Comparison of ENCODE assay signal across 19 mouse cellular contexts in the genomic region with DNA sequence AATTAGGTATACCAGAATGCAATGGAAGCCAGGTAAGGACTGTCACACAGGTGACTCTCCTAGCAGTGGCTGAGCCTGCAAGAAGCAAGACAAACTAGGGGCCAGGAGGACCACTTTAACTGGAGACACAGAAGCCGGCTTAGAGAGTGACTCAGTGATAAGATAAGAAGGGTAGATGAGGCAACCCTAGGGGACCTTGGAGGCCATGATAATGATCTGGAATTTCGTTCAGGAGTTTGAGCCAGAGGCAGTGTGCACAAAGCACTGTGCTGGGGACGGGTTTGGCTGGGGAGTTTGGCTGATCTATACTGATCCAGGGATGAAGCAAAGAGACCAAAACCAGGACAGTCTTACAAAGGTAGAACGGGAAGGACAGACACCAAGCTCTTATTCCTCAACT. TPM values are rescaled to one million over a fixed set of nuclear protein-coding genes. Genes with fewer than 3 reads are reported as not detected.
A peak's percentile ranks its signal among the peaks of the same experiment; 100 is the strongest.
DNase-seq lines count a peak whose midpoint lies in the region; ATAC-seq and TF ChIP-seq lines count a peak whose summit lies in the region.
"Had no signal": no experiment of that assay in that cellular context is flagged by ENCODE, and none has a peak within 500 bp of the region (broad histone marks: within the 10 kb centered on the region; RNA-seq: fewer than 3 reads in every experiment).

No protein-coding gene starts in this region.

- TF ChIP-seq CTCF in intestine, postnatal 0 days (IDR thresholded peaks at IDR 0.05; ENCODE audit: low read depth): no peak
- TF ChIP-seq CTCF in lung, adult 2 months (IDR thresholded peaks at IDR 0.05; ENCODE audit: insufficient read depth, low read length): no peak

- 65% methylated on average over 4 of the region's 4 CpGs for WGBS in intestine, embryonic 15.5 days
- 44% methylated on average over 4 of the region's 4 CpGs for WGBS in intestine, postnatal 0 days
- 65% methylated on average over 4 of the region's 4 CpGs for WGBS in lung, adult 2 months

- 0 out of 2 replicates have a peak, but pooled peaks cover 6% of the 10 kb centered on the region for H3K4me1 ChIP-seq in intestine, embryonic 15.5 days (replicated peaks)
- peaks cover 4% of the 10 kb centered on the region; the same call in 1 of the 2 replicates for H3K4me1 ChIP-seq in intestine, postnatal 0 days (replicated peaks; ENCODE audit: control insufficient read depth, insufficient read depth, low read length)
- H3K4me1 ChIP-seq in lung, adult 2 months (ENCODE audit: control insufficient read depth, insufficient read depth, low read length): peaks cover 4% of the 10 kb centered on the region; the same call in 1 of the 2 replicates
- H3K4me1 ChIP-seq: hindbrain, embryonic 12.5 days; hindbrain, embryonic 15.5 days had no signal

- H3K36me3 ChIP-seq in intestine, embryonic 15.5 days: no peaks in the 10 kb centered on the region
- no peaks in the 10 kb centered on the region for H3K36me3 ChIP-seq in intestine, postnatal 0 days (ENCODE audit: control insufficient read depth, insufficient read depth)
- H3K36me3 ChIP-seq: hindbrain, embryonic 12.5 days; hindbrain, embryonic 15.5 days had no signal

- no peak for TF ChIP-seq POLR2A in lung, adult 2 months (IDR thresholded peaks at IDR 0.05; ENCODE audit: borderline replicate concordance, extremely low read depth, low read depth, low read length)

- DNase-seq in adrenal gland, adult (ENCODE audit: inconsistent age in 2 of 2, low spot score in 1 of 2): peak; percentile 58 to 78
- DNase-seq in adrenal gland, postnatal 4 days (ENCODE audit: low spot score in 2 of 2): no peak
- peak; percentile 40 to 42 for DNase-seq in adrenal gland, postnatal 36 days
- no peak for DNase-seq in lung, adult 2 months
- no peak for DNase-seq in right cerebral cortex, adult 2 months (ENCODE audit: low spot score in 2 of 2)
- DNase-seq: cerebellum, adult 18-20 months; cerebellum, adult 9-10 months; cerebellum, postnatal 14 days; forebrain, postnatal 0 days; gastrocnemius, adult 2 months; gastrocnemius, postnatal 14 days; heart, adult 11 months had no signal

- no peaks in the 10 kb centered on the region for H3K27me3 ChIP-seq in intestine, embryonic 15.5 days (replicated peaks)
- H3K27me3 ChIP-seq in intestine, postnatal 0 days (replicated peaks; ENCODE audit: control insufficient read depth, insufficient read depth, low read length): no peaks in the 10 kb centered on the region
- H3K27me3 ChIP-seq: hindbrain, embryonic 12.5 days; hindbrain, embryonic 15.5 days had no signal

- H3K4me2 ChIP-seq in intestine, embryonic 15.5 days (replicated peaks): no peak overlapping the region
- no peak overlapping the region for H3K4me2 ChIP-seq in intestine, postnatal 0 days (replicated peaks; ENCODE audit: low read depth)
- H3K4me2 ChIP-seq: heart, embryonic 11.5 days; hindbrain, embryonic 12.5 days; hindbrain, embryonic 15.5 days had no signal

- no peak overlapping the region for H3K4me3 ChIP-seq in intestine, embryonic 15.5 days (replicated peaks)
- H3K4me3 ChIP-seq in intestine, postnatal 0 days (ENCODE audit: low read depth, low read length): no peak overlapping the region
- no peak overlapping the region for H3K4me3 ChIP-seq in lung, adult 2 months (replicated peaks; ENCODE audit: extremely low read depth, low read depth, low read length)
- H3K4me3 ChIP-seq: gastrocnemius, adult 2 months; hindbrain, embryonic 12.5 days; hindbrain, embryonic 15.5 days had no signal

- H3K9ac ChIP-seq in intestine, embryonic 15.5 days: no peak overlapping the region
- H3K9ac ChIP-seq in intestine, postnatal 0 days (ENCODE audit: low read depth, low read length): no peak overlapping the region
- H3K9ac ChIP-seq: forebrain, postnatal 0 days; hindbrain, embryonic 12.5 days; hindbrain, embryonic 15.5 days had no signal

- no peak overlapping the region for H3K27ac ChIP-seq in intestine, embryonic 15.5 days
- no peak overlapping the region for H3K27ac ChIP-seq in intestine, postnatal 0 days (ENCODE audit: low read depth, low read length)
- H3K27ac ChIP-seq: gastrocnemius, adult 2 months; hindbrain, embryonic 12.5 days; hindbrain, embryonic 15.5 days had no signal

- no peaks in the 10 kb centered on the region for H3K9me3 ChIP-seq in intestine, embryonic 15.5 days
- 0 out of 2 replicates have a peak, but pooled peaks cover 4% of the 10 kb centered on the region for H3K9me3 ChIP-seq in intestine, postnatal 0 days (ENCODE audit: control insufficient read depth)
- H3K9me3 ChIP-seq: hindbrain, embryonic 12.5 days; hindbrain, embryonic 15.5 days had no signal

- peak; percentile 49; the same call in 1 of the 2 replicates for ATAC-seq in intestine, embryonic 15.5 days
- ATAC-seq in intestine, postnatal 0 days: no peak
- ATAC-seq: activated CD4-positive, CD25-positive, alpha-beta regulatory T cell, adult 4 months; forebrain, embryonic 14.5 days; forebrain, postnatal 0 days had no signal

RNA-seq across cellular contexts. Expression of gene Fzd5, which starts 24.1 kb away (rescaled TPM):
- total RNA-seq in adrenal gland, postnatal 4 days (2021): 10 to 100 TPM; 29.5 to 29.7 TPM
- polyA plus RNA-seq in intestine, embryonic 15.5 days (2015; fragmentation: Nextera tagmentation; extraction: Ambion mirVana): 7.1 and 8.0 TPM in 2 replicates
- 4.7 and 5.6 TPM in 2 replicates for polyA plus RNA-seq in intestine, postnatal 0 days (2015; fragmentation: Nextera tagmentation; extraction: Ambion mirVana)
- total RNA-seq in adrenal gland, postnatal 36 days (2021): 10 to 100 TPM; 15.5 to 21.0 TPM
- 28.2 and 30.9 TPM in 2 replicates for polyA plus RNA-seq in lung, adult 2 months (2012; rRNA removed)

Comparison
In these comparisons a context has a peak if more than half of its experiments do, and no peak if none do; other contexts are left out.
1. DNase-seq: peak in adrenal gland, adult (2 of 2) and adrenal gland, postnatal 36 days (2 of 2); none in adrenal gland, postnatal 4 days (0 of 2), lung, adult 2 months (single experiment) and right cerebral cortex, adult 2 months (0 of 2).